12 mouse cellular contexts compared by ENCODE assay signal in the genomic region with DNA sequence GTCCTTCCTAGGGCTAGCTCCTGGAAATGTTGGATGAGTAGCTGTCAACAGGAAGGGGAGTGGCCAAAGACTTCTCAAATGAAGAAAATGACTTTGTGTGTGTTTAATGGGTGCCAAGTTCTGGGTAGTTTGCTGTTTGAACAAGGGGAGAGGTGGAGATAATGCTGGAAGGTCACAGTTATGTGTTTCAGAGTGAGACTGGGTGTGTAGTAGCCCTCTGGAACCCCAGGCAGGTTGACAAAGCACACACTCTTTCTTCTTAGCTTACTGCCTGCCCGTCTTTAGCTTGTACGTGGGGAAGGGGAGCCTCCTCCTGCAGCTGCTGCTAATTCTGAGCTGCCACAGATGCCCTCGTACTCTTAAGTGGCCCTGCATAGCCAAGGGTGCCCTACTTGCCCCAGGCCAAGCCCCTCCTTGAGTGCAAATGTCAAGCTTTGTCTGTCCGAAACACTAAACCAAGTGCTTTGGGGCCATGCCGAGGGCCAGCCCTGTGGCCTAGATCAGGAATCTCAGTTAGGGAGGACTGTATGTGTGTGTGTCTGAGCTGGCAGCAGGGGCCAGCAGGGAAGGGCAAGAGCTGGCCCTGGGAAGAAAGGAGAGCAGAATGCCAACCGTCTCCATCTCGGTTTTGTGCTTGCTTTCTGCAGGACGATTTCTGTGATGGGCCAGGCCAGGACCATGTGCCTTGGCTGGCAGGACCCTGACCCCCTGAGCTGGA.
DNase-seq lines count a peak whose midpoint lies in the region; ATAC-seq and TF ChIP-seq lines count a peak whose summit lies in the region.
"Had no signal": no experiment of that assay in that cellular context is flagged by ENCODE, and none has a peak within 500 bp of the region (broad histone marks: within the 10 kb centered on the region; RNA-seq: fewer than 3 reads in every experiment).

No protein-coding gene starts in this region.

- no peak overlapping the region for H3K4me3 ChIP-seq in cortical plate, adult 2 months (ENCODE audit: insufficient read depth, low read length)
- H3K4me3 ChIP-seq in hindbrain, embryonic 16.5 days (ENCODE audit: low read length): no peak overlapping the region
- H3K4me3 ChIP-seq: embryonic facial prominence, embryonic 15.5 days had no signal

- TF ChIP-seq CTCF in cortical plate, adult 2 months (IDR thresholded peaks at IDR 0.05; ENCODE audit: extremely low read depth, insufficient read depth, low read length): no peak

- no peak for TF ChIP-seq POLR2A in cortical plate, adult 2 months (IDR thresholded peaks at IDR 0.05; ENCODE audit: extremely low read depth, insufficient read depth, low read length)

- no peak overlapping the region for H3K4me2 ChIP-seq in hindbrain, embryonic 16.5 days (ENCODE audit: low read length)
- H3K4me2 ChIP-seq: embryonic facial prominence, embryonic 15.5 days; liver, embryonic 11.5 days had no signal

- no peaks in the 10 kb centered on the region for H3K27me3 ChIP-seq in hindbrain, embryonic 16.5 days (replicated peaks; ENCODE audit: control insufficient read depth, insufficient read depth, low read length)
- H3K27me3 ChIP-seq: embryonic facial prominence, embryonic 15.5 days had no signal

- H3K9ac ChIP-seq in hindbrain, embryonic 16.5 days (ENCODE audit: low read depth, low read length): no peak overlapping the region
- H3K9ac ChIP-seq: embryonic facial prominence, embryonic 15.5 days had no signal

- peak overlapping the region; percentile 36 for H3K27ac ChIP-seq in cortical plate, adult 2 months (ENCODE audit: insufficient read depth, low read length)
- H3K27ac ChIP-seq in hindbrain, embryonic 16.5 days (ENCODE audit: low read depth, low read length): peak overlapping the region; percentile 55; the same call in 1 of the 2 replicates
- H3K27ac ChIP-seq: embryonic facial prominence, embryonic 15.5 days had no signal

- no peaks in the 10 kb centered on the region for H3K36me3 ChIP-seq in hindbrain, embryonic 16.5 days (ENCODE audit: control insufficient read depth, insufficient read depth, low read length)
- H3K36me3 ChIP-seq: embryonic facial prominence, embryonic 15.5 days had no signal

- ATAC-seq in hindbrain, embryonic 16.5 days: no peak

- 55% methylated on average over 8 of the region's 8 CpGs for WGBS in hindbrain, embryonic 16.5 days

- peak; percentile 16 for DNase-seq in adipocyte (ENCODE audit: low spot score)
- peak; percentile 19 for DNase-seq in neural tube, embryonic 10.5 days (ENCODE audit: extremely low spot score, low spot score)
- DNase-seq in adrenal gland, postnatal 25 days: no peak
- no peak for DNase-seq in heart, adult 18-20 months
- no peak for DNase-seq in left cerebral cortex, postnatal 14 days (ENCODE audit: low spot score in 2 of 2)
- DNase-seq: gastrocnemius, postnatal 36 days; right cerebral cortex, postnatal 4 days; thymus, postnatal 36 days had no signal

- intact Hi-C loops in left cerebral cortex, postnatal 14 days (cut with DNase I): no loop called here

- peaks cover 15% of the 10 kb centered on the region for H3K4me1 ChIP-seq in cortical plate, adult 2 months (ENCODE audit: control insufficient read depth, insufficient read depth, low read length)
- H3K4me1 ChIP-seq in hindbrain, embryonic 16.5 days (ENCODE audit: control insufficient read depth, insufficient read depth, low read depth, low read length): peaks cover 13% of the 10 kb centered on the region
- H3K4me1 ChIP-seq: embryonic facial prominence, embryonic 15.5 days had no signal

- H3K9me3 ChIP-seq in hindbrain, embryonic 16.5 days (ENCODE audit: control insufficient read depth, low read length): no peaks in the 10 kb centered on the region
- H3K9me3 ChIP-seq: embryonic facial prominence, embryonic 15.5 days had no signal

Comparison
In these comparisons a context has a peak if more than half of its experiments do, and no peak if none do; other contexts are left out.
1. DNase-seq: peak in adipocyte (single experiment) and neural tube, embryonic 10.5 days (single experiment); none in adrenal gland, postnatal 25 days (single experiment), heart, adult 18-20 months (0 of 2) and left cerebral cortex, postnatal 14 days (0 of 2).